Mouse (Mus musculus) neural tube, embryonic 11.5 days (tissue): ENCODE results near the gene Pde2a. TPM values are rescaled to one million over a fixed set of nuclear protein-coding genes. Genes with fewer than 3 reads are reported as not detected.
A peak's percentile ranks its signal among the peaks of the same experiment; 100 is the strongest.

Experiments used
- ATAC-seq: fragments of 200-750 bp; cut with Nextera tagmentation; 2 replicates; pipeline ENCODE4 v1.8.0; 2017; ENCODE audit warnings: moderate number of reproducible peaks, mild to moderate bottlenecking, moderate TSS enrichment, moderate library complexity; ENCODE audit not compliant: insufficient read depth, low FRiP score, low TSS enrichment
- DNase-seq: peaks from one replicate; pipeline ENCODE4 v3.0.0-alpha.2; 2015; ENCODE audit warnings: low spot score
- H3K27ac ChIP-seq: fragments of 300-500 bp; sonication (generic); 2 replicates; pipeline ENCODE4 v1.5.1; 2014; ENCODE audit warnings: low read depth, mild to moderate bottlenecking, low read length
- H3K27me3 ChIP-seq: fragments of 300-500 bp; sonication (generic); 2 replicates; pipeline ENCODE4 v1.6.1; 2014; ENCODE audit warnings: mild to moderate bottlenecking, low read length, mixed read lengths; ENCODE audit not compliant: control insufficient read depth, insufficient read depth
- H3K36me3 ChIP-seq: fragments of 300-500 bp; sonication (generic); 2 replicates; pipeline ENCODE4 v1.6.1; 2014; ENCODE audit warnings: mild to moderate bottlenecking, low read length, moderate library complexity, mixed read lengths; ENCODE audit not compliant: control insufficient read depth, insufficient read depth
- H3K4me1 ChIP-seq: fragments of 300-500 bp; sonication (generic); 2 replicates; pipeline ENCODE4 v1.6.1; 2014; ENCODE audit warnings: low read length, mixed read lengths; ENCODE audit not compliant: control insufficient read depth, insufficient read depth
- H3K4me2 ChIP-seq: fragments of 300-500 bp; sonication (generic); 2 replicates; pipeline ENCODE4 v1.6.1; 2014; ENCODE audit warnings: low read depth, mild to moderate bottlenecking, moderate library complexity
- H3K4me3 ChIP-seq: fragments of 300-500 bp; sonication (generic); 2 replicates; pipeline ENCODE4 v1.5.1; 2014; ENCODE audit warnings: low read depth, low read length
- H3K9ac ChIP-seq: fragments of 300-500 bp; sonication (generic); 2 replicates; pipeline ENCODE4 v1.6.1; 2014; ENCODE audit warnings: mild to moderate bottlenecking, low read length
- H3K9me3 ChIP-seq: fragments of 300-500 bp; sonication (generic); 2 replicates; pipeline ENCODE4 v1.6.1; 2016; ENCODE audit warnings: low read length; ENCODE audit not compliant: control insufficient read depth
- WGBS: fragments of 180-500 bp; shearing (Covaris S2); extraction: QIAGEN DNeasy Blood & Tissue Kit; methylation state at CpG from one replicate; pipeline ENCODE4 v1.1.7; 2014; 5-methylcytosine and 5-hydroxymethylcytosine counted together
- polyA plus RNA-seq: library from polyadenylated mRNA; unstranded; fragments of >200 nt; fragmentation: Nextera tagmentation; extraction: Ambion mirVana; gene quantifications from 2 replicates; pipeline ENCODE4 v1.2.1, GENCODE M21; 2014

Pde2a gene
- polyA plus RNA-seq, 1 experiment from 2014 or later, result 26.2 TPM

DNA sequence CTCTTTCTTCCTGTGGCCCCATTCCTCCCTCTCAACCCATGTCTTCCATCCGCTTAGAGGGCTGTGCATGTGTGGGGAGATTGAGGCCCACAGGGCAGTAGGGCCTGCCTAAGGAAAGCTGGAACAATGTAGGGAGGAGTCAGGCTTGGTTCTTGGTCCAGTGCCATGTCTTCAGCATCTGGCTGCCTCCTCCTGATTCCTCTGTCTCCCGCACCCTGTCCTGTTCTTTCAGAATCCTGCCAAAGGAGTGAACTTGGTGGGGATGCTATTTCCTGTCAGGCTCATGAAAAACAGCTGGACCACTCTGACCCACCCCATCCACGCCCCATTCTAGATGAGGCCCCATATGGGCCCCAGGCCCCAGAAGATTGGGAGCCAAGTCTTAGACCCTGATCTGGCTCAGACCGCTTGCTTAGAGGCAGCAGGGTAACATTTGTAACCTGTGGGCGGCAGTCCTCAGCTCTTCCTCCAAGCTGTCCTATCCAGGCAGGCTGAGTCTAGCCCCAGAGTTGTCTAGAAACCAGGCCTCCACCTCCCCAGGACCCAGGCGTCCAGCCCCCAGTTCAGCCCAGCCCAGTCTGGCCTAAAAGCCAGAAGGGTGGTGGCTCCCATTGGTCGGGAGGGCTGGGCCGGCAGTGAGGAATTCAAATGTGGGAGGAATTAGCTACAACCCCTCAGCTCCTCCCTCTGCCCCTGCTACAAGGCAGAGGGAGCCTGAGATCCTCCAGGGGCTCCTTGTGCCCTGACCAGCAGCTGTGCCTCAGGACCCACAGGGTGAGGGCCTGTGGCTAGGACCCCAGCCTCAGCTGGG is 27.6 kb upstream of the Pde2a start:
- H3K4me2 ChIP-seq, result no peak overlapping the region
- 40% methylated on average over 8 of the region's 8 CpGs for WGBS
- no peak overlapping the region for H3K4me3 ChIP-seq
- no peaks in the 10 kb centered on the region; the same call in 1 of the 2 replicates for H3K4me1 ChIP-seq
- DNase-seq, result no peak
- H3K9me3 ChIP-seq, result no peaks in the 10 kb centered on the region
- H3K9ac ChIP-seq, result no peak overlapping the region
- H3K27ac ChIP-seq, result no peak overlapping the region
- H3K36me3 ChIP-seq, result no peaks in the 10 kb centered on the region
- ATAC-seq, result no peak
- no peaks in the 10 kb centered on the region for H3K27me3 ChIP-seq

DNA sequence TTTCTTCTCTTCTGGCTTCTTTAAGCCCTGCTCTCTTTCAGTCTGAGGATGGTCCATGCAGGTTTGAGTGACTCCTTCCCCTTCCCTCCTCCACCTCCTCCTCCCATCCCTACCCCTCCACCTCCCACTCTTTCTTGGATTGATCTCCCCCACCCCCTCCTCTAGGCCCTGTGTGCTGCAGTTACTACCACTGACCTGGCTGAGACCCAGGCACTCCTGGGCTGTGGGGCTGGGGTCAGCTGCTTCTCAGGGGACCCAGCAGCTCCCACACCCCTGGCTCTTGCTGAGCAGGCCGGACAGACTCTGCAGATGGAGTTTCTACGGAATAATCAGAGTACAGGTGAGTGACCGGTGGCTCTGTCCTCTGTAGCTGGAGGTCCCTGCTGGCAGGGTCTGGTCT is 26.9 kb upstream of the Pde2a start:
- no peak for ATAC-seq
- no peak overlapping the region for H3K4me2 ChIP-seq
- no peak overlapping the region for H3K4me3 ChIP-seq
- no peak for DNase-seq
- H3K9me3 ChIP-seq, result no peaks in the 10 kb centered on the region
- no peaks in the 10 kb centered on the region for H3K36me3 ChIP-seq
- no peaks in the 10 kb centered on the region; the same call in 1 of the 2 replicates for H3K4me1 ChIP-seq
- WGBS, result 68% methylated on average over 3 of the region's 3 CpGs
- H3K9ac ChIP-seq, result no peak overlapping the region
- H3K27ac ChIP-seq, result no peak overlapping the region
- no peaks in the 10 kb centered on the region for H3K27me3 ChIP-seq

DNA sequence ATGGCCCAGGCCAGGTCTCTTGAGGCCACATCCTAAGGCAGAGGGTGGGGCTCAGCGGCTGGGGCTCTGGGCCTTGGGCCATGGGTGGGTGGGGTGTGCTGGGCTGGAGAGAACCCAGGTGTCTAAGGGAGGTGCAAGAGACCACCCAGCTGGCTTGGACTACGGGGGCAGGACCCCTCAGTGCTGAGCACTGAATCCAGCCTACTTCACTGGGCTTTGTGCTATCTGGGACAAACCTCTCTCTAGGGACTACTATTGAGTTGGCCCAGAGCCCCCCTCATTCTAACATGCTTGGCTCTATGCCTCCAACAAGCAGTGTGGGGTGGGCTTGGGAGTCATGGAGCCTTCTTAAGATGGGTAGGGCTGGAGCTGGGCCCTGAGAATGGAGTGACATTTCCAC is 26.0 kb upstream of the Pde2a start:
- Histone ChIP-seq H3K9ac (no peak overlapping the region), H3K27ac (no peak overlapping the region), H3K4me1 (no peaks in the 10 kb centered on the region; the same call in 1 of the 2 replicates), H3K36me3 (no peaks in the 10 kb centered on the region), H3K4me2 (no peak overlapping the region), H3K4me3 (no peak overlapping the region), H3K27me3 (no peaks in the 10 kb centered on the region), H3K9me3 (no peaks in the 10 kb centered on the region)
- DNase-seq (no peak), ATAC-seq (no peak)
- WGBS, result 78% methylated on average over 2 of the region's 2 CpGs

DNA sequence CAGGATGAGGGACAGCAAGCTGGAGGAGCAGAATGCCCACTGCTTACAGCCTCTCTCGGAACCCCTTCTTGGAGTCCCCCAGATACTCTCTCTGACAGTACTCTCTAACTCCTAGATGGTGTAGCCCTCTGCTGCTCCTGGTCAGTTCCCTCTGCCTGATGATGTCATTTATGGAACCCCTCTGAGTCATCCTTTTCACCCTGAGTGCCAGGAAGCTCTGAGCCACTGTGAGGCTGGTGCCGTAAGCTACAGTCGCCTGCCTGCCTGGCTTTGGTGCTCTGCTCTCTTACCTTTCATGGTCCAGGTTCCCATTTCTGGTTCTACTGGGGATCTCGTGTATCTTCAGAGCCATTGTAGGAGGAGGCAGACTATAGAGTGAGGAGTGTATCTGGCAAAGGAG is 24.3 kb upstream of the Pde2a start:
- DNase-seq (no peak), ATAC-seq (no peak)
- no peak overlapping the region for H3K4me3 ChIP-seq
- no peak overlapping the region for H3K27ac ChIP-seq
- H3K4me2 ChIP-seq, result no peak overlapping the region
- H3K27me3 ChIP-seq, result no peaks in the 10 kb centered on the region
- no peaks in the 10 kb centered on the region for H3K36me3 ChIP-seq
- H3K9me3 ChIP-seq, result no peaks in the 10 kb centered on the region
- no peaks in the 10 kb centered on the region; the same call in 1 of the 2 replicates for H3K4me1 ChIP-seq
- WGBS, result 86% methylated on average over 4 of the region's 4 CpGs
- no peak overlapping the region for H3K9ac ChIP-seq

DNA sequence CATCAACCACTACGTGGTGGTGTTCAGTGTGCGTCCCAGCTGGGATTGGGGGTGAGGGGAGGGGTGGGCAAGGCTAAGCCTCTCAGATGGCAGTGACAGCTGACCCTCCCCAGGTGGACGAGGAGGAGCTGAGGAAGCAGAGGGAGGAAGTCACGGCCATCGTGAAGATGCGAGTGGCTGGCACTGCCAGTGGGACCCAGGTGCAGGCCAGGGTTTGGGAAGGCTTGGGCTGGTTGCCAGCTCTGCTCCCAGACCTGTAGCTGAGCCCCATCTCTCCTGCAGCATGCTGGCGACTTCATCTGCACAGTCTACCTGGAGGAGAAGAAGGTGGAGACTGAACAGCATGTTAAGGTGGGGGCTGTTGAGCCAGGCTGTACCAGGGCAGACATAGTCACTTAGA is 20.0 kb upstream of the Pde2a start:
- H3K4me1 ChIP-seq, result no peaks in the 10 kb centered on the region
- H3K27ac ChIP-seq, result no peak overlapping the region
- DNase-seq (no peak), ATAC-seq (no peak)
- no peak overlapping the region for H3K9ac ChIP-seq
- H3K4me2 ChIP-seq, result no peak overlapping the region
- H3K4me3 ChIP-seq, result no peak overlapping the region
- H3K27me3 ChIP-seq, result no peaks in the 10 kb centered on the region
- WGBS, result 84% methylated on average over 7 of the region's 7 CpGs
- H3K9me3 ChIP-seq, result no peaks in the 10 kb centered on the region
- no peaks in the 10 kb centered on the region for H3K36me3 ChIP-seq

DNA sequence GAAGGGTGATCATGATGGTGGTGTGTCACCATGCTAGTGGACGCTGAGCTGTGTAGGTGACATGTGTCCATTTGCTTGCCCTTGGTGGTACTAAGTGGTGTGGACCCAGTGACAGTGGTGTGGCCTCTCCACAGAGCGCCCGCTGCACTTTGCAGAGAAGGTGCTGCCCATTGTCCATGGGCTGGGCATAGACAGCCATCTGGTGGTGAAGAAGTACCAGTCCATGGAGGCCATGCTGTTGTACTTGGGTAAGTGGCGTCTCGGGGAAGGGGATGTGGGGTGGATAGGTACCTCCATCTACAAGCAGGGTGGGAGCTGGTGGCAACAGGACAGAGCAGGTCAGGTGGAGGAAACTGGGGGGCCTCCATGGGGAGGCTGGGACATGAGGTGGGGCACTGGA is 17.7 kb upstream of the Pde2a start:
- Histone ChIP-seq H3K9me3 (no peaks in the 10 kb centered on the region), H3K9ac (no peak overlapping the region), H3K27me3 (no peaks in the 10 kb centered on the region), H3K36me3 (no peaks in the 10 kb centered on the region), H3K27ac (no peak overlapping the region), H3K4me2 (no peak overlapping the region), H3K4me3 (no peak overlapping the region), H3K4me1 (no peaks in the 10 kb centered on the region)
- no peak for ATAC-seq
- DNase-seq, result no peak
- WGBS, result 91% methylated on average over 5 of the region's 5 CpGs

DNA sequence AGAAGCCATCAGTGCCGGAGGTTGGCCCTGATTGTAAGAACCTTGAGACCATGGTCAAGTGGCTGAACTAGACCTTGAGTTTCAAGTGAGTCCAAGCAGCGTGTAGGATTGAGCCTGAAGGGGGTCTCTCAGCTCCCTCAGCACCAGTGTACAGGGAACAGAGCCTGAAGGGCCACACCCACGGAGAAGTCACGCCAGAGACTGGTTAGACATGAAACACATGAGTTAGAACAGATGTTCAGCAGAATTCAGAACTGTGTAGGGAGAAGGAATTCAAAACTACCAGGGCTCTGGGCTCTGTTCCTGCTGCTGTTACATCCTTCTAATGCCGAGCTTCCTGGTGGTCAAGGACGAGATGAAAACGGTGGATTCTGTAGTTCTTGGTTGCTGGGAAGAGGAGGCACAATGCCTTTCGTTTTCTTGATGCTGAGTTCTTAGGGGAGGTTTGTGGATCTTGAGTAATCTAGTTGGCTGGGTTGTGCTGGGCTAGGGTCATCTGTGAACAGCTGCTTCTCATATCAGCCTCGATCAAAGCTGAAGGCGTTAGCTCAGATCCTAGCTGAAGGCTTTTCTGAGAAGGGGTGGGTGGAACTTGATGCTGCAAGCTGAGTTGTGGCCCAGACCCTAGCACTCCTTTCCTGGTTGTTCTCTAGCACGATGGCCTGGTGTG is 11.1 kb upstream of the Pde2a start, which contains the start of gene Gm45837:
TSS of gene Gm45837 (plus strand) at position 620 of the 670 bp plus-strand sequence.
- 78% methylated on average over 11 of the region's 11 CpGs for WGBS

DNA sequence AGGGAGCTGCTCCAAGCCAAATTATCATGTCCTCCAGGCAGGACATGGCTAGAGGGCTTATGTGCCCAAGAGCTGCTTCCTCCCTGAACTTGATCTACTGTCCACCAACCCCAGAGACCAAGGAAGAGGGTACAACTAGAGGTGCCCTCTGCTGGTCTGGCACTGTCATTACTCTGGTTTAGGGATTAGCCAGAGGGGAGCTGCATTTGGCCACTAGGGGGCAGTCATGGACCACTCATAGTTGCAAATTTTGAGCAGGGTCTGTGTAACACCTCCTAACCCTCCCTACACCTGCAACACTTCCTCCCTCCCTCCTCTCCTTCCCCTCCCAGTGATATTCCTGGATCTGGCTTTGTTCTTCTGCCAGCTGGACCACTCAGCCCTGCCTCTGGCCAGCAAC is 8.7 kb upstream of the Pde2a start:
- ATAC-seq (peak; percentile 36; the same call in 1 of the 2 replicates), DNase-seq (peak; percentile 88)
- Histone ChIP-seq H3K9me3 (no peaks in the 10 kb centered on the region), H3K9ac (no peak overlapping the region), H3K4me2 (no peak overlapping the region), H3K27ac (no peak overlapping the region), H3K4me1 (peaks cover 9% of the 10 kb centered on the region; the same call in 1 of the 2 replicates), H3K27me3 (no peaks in the 10 kb centered on the region), H3K4me3 (no peak overlapping the region), H3K36me3 (no peaks in the 10 kb centered on the region)

More for the DNA sequence above, 11.1 kb upstream of the Pde2a start, which contains the start of gene Gm45837:
- no peaks in the 10 kb centered on the region for H3K27me3 ChIP-seq
- no peak for DNase-seq
- H3K9me3 ChIP-seq, result no peaks in the 10 kb centered on the region
- H3K4me1 ChIP-seq, result peaks cover 6% of the 10 kb centered on the region; the same call in 1 of the 2 replicates
- H3K4me2 ChIP-seq, result no peak within 1 kb of the TSS
- H3K36me3 ChIP-seq, result no peaks in the 10 kb centered on the region
- no peak within 1 kb of the TSS for H3K27ac ChIP-seq
- ATAC-seq, result no peak
- H3K9ac ChIP-seq, result no peak within 1 kb of the TSS
- H3K4me3 ChIP-seq, result no peak within 1 kb of the TSS
